Mouse (Mus musculus): ENCODE results near the gene Galnt4. TPM values are rescaled to one million over a fixed set of nuclear protein-coding genes. Genes with fewer than 3 reads are reported as not detected.

The Galnt4 gene
- total RNA-seq, 2 experiments from 2014 or later, result 3.6 to 3.9 TPM

DNA sequence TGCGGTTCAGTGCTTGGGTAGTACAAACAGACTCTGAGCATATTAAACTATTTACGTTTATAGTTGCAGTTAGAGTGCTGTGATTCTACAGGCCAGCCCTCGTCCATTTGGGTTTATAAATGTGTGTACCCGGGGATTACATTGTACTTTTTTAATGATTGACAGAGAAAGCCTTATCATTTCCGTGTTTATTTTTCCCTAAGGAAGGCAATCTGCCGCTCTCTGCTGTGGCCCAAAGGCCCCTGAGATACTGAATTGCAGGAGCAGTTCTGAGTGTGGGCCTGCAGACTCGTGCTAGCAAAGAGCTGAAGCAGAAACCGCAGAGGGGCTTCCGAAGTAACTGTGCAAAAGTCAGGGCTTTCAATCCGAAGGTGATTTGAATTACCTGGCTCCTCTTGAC lies 9.9 kb downstream of the Galnt4 start:
- Histone ChIP-seq H3K4me3 (no peak overlapping the region), H3K27ac (no peak overlapping the region)
- TF ChIP-seq CTCF (conservative IDR thresholded peaks at IDR 0.05), result no peak
- DNase-seq (ENCODE audit: low spot score in 2 of 2), result no peak

DNA sequence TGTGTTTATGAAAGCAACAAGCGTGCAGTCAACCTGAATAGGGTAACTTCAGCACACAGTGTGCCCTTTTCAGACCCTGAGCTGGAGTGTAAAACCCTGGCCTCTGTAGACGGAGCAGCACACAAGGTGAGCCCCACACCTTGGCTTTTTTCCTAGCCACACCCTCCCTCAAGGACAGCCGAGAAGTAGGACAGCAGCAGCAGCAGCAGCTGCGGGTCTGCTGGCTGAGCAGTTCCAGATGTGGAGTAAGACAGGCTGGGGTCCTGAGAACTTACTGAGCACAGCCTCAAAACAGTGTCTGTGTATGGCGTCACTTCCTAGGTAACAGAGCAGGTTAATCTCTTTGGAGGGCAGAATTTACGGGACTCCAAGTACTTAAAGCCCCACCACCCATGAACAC lies 10.7 kb downstream of the Galnt4 start:
- no peak overlapping the region for H3K4me3 ChIP-seq
- no peak overlapping the region for H3K27ac ChIP-seq
- no peak for DNase-seq (ENCODE audit: low spot score in 2 of 2)
- TF ChIP-seq CTCF (conservative IDR thresholded peaks at IDR 0.05), result no peak

DNA sequence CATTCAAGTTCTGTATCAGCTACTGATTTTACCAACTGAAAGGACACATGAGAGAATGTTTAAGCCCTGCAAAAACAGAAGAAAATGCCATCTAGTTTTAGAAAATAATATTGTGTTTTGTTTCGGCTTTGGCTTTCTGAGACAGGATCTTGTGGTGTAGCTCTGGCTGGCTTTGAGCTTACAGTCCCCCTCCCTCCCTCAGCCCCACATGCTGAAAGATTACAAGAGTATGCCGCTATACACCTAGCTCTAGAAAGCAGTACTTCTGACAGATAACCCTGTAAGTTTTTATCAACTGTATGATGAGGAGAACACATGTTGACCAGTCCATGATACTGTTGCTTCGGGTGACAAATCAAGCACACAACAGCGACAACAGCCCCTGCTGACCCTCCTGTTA lies 11.5 kb downstream of the Galnt4 start:
- no peak for DNase-seq (ENCODE audit: low spot score in 2 of 2)
- Histone ChIP-seq H3K4me3 (no peak overlapping the region), H3K27ac (no peak overlapping the region)
- TF ChIP-seq CTCF (conservative IDR thresholded peaks at IDR 0.05), result no peak

DNA sequence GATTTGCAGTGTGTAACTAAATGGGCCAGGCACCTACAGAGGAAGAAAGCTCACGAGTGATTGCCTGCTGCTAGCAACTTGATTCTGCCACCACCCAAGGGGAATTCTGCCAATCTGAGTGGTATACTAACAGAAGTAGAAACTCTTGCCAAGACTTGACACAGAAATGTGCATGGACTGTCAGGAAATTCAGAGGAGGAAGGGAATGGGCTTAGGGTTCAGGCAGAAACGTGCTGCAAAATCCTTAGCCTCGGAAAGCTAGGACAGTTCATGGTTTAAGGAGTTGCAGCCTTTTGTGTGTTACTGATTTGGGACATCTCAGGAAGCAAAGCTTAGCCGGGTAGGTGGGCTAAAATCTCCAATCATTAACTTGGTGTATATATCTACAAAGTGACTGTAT lies 18.3 kb downstream of the Galnt4 start, which contains the start of gene Phxr2:
Gene Phxr2 (minus strand): TSS at position 101 of the 400 bp plus-strand sequence.
- H3K27ac ChIP-seq, result no peak within 1 kb of the TSS
- no peak within 1 kb of the TSS for H3K4me3 ChIP-seq
- no peak for DNase-seq (ENCODE audit: low spot score in 2 of 2)
- TF ChIP-seq CTCF (conservative IDR thresholded peaks at IDR 0.05), result no peak

DNA sequence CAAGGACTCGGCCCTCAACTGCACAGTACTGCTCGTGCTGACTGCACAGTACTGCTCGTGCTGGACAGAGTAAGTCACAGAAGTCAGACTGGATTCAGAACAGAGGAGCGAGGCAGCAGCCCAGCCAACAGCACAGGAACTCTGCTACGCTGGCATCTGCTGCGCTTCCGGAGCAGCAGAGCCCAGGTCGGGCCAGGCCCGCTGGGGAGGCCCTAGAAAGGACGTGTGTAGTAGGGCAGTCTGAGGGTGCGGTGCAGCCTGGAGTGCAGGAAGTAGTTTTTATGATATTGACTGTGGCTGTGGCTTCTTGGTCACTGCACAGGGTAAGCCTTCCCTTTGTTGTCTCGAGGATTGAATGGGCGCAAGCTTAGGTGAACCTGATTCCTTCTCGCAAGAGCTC lies 19.0 kb downstream of the Galnt4 start:
- no peak for DNase-seq (ENCODE audit: low spot score in 2 of 2)
- no peak for TF ChIP-seq CTCF (conservative IDR thresholded peaks at IDR 0.05)
- Histone ChIP-seq H3K27ac (no peak overlapping the region), H3K4me3 (no peak overlapping the region)

DNA sequence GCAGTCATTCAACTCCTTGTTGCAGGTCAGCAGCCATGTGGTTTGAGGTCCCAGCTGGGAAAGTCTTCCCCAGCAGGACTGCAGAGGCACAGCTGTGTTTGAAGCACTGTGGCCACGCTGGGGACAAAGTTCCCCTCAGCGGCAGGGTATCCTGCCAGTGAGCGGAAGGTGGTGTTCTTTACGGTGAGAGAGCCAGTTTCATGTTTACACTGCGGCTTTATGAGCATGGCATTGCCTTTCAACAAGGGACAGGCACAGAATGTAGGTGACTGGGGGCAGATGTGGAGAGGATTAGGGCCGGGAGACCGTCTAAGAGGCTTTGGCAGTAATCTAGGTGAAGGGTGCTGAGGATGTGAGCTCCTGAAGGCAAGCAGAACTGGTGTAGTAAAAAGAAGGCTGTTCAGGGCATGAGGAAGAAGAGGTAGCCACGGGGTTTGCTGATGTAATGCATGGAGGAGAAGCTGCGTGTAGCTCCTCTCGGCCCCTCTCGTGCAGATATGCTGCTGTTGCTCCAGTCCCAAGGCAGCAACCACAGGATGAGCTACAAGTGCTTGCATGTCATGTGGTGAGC lies 19.8 kb downstream of the Galnt4 start:
- no peak for DNase-seq (ENCODE audit: low spot score in 2 of 2)
- Histone ChIP-seq H3K4me3 (no peak overlapping the region), H3K27ac (no peak overlapping the region)
- no peak for TF ChIP-seq CTCF (conservative IDR thresholded peaks at IDR 0.05)

DNA sequence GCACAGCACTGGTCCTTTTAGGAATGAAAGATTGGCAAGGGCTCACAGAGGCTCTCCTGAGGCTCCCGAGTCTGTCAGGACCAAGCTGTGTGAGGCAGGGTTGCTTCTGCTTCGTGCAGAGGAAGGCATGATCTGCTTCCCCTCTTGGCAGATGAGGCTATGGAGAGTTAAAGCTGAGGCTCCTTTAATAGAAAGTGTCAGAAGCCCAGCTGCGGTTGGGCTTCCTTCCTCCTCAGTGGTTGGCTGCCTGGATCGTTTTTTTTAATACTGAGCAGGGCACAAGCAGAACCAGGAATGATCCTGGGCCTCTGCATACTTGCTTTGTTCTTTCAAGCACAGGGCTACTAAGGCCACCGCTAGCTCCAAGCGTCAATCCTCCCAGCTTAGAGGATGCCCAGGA lies 22.7 kb downstream of the Galnt4 start:
- peak overlapping the region; percentile 73 for H3K27ac ChIP-seq

DNA sequence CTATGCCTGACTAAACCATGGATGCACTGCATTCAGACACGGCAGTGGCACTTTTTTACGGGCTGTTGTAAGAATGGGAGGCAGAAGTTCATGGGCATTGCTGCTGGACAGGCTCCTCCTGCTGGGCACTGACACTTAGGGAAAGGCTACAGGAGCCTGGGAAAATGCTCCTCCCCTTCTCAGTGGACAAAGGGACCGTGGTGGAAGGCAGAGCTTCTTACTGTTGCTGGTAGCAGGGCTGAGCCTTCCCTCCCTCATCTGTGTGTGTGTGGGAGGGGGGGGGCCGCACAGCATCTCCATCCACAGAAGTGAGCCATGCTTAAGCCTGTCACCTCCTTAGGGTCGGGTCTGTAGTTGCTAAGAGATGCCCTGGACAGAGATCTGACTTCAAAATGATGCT lies 23.3 kb downstream of the Galnt4 start:
- no peak for DNase-seq (ENCODE audit: low spot score in 2 of 2)
- Histone ChIP-seq H3K4me3 (no peak overlapping the region), H3K27ac (peak overlapping the region; percentile 73)
- TF ChIP-seq CTCF (conservative IDR thresholded peaks at IDR 0.05), result peak; percentile 37

More for the DNA sequence above, 22.7 kb downstream of the Galnt4 start:
- no peak for TF ChIP-seq CTCF (conservative IDR thresholded peaks at IDR 0.05)
- H3K4me3 ChIP-seq, result no peak overlapping the region
- DNase-seq (ENCODE audit: low spot score in 2 of 2), result no peak

DNA sequence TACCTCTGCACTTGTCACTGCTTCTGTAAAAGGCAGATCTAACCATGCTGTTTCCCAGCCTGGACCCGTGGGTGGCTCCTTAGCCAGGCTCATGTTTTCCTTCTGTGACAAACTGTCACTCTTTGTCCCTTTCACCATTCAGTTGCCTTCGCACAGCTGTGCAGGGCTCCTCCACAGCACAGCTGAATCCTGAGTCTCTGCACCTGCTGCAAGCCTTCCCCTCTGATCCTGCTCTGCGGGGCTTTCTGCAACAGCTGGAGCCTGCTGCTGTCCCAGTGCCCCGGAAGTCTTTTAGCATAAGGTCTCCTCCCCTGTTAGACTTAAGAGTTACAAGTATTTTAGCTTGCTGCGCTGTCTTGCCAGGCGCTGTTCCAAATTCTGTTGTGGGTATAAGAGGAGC lies 24.2 kb downstream of the Galnt4 start:
- H3K27ac ChIP-seq, result peak overlapping the region; percentile 73
- no peak for DNase-seq (ENCODE audit: low spot score in 2 of 2)
- no peak for TF ChIP-seq CTCF (conservative IDR thresholded peaks at IDR 0.05)
- no peak overlapping the region for H3K4me3 ChIP-seq

DNA sequence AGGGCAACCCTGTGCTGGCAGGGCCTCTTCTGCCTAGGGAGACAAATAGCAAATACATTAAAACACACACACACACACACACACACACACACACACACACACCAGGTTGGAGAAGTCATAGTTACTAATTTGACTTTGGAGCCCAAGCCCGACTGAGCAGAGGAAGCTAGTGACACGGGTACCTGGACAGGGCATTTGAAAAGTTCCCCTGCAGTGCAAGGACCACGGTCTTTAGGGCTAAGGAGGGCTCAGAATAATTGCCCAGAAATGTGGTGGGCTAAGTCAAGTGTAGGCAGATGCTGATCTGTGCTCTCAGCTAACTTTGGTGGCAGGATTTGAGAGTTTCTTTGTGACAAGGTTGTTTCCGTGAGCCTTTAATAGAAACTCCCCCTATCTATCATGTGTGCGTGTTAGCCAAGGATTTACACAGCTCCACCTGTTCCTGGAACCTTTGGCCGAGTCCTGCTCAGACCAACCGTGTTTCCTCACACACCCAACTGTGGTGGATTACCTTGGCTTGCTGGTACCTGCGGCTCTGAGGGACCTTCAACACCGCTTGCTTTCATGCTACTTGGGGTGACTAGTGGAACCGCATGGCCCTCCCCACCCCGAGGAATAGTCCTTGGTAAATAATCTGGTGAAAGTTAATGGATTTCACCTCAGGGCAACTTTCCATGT lies 24.8 kb downstream of the Galnt4 start:
- no peak overlapping the region for H3K4me3 ChIP-seq
- TF ChIP-seq CTCF (conservative IDR thresholded peaks at IDR 0.05), result no peak
- DNase-seq (ENCODE audit: low spot score in 2 of 2), result no peak

DNA sequence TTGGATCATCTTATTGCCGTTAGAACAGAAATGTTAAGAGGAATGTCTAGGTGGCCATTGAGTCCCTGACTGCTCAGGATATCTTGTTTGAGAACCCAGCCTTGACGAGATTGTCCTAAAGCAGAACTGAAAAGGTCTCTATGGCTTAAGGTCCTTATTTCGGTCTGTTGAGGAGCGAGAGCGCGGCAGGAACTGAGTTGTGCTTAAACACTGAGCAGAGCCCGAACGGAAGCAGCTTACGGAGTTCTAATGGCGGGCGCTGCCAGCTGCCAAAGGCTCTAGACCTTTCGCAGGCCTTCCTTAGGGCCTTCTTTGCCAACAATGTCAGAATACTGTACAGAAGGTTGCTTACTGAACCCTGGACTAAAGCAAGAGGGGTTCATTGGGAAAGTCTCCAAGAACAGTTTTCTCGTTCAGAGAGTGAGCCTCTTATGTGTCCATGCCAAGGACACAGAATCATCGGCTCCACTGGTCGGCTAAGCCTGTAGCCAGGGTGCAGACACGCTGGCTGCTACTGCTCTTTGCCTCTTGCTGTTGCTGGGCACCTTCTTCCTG lies 25.4 kb downstream of the Galnt4 start:
- Histone ChIP-seq H3K27ac (peak overlapping the region; percentile 46; the same call in 1 of the 2 replicates), H3K4me3 (no peak overlapping the region)
- TF ChIP-seq CTCF (conservative IDR thresholded peaks at IDR 0.05), result no peak
- no peak for DNase-seq (ENCODE audit: low spot score in 2 of 2)

More for the DNA sequence above, 24.8 kb downstream of the Galnt4 start:
- H3K27ac ChIP-seq, result peak overlapping the region; percentile 46; the same call in 1 of the 2 replicates

DNA sequence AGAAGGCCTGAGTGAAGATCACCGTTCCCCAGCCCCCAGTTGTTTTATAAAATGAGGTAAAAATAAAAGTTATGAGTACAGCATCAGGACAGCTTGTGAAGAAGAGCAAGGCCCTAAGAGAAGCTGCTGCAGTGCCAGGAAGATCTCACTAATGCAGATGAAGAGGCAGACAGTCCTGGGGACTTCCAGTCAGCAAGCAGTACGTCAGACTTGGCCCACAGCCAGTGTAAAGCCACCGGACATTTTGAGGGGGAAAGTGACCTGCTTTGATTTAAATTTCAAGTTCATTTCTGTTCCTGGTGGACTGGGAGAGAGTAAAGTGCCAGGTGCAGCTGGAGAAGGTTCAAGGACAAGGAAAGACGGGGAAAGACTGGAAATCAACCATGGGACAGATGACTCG lies 28.4 kb downstream of the Galnt4 start:
- Histone ChIP-seq H3K4me3 (no peak overlapping the region), H3K27ac (no peak overlapping the region)
- no peak for DNase-seq (ENCODE audit: low spot score in 2 of 2)
- TF ChIP-seq CTCF (conservative IDR thresholded peaks at IDR 0.05), result no peak

DNA sequence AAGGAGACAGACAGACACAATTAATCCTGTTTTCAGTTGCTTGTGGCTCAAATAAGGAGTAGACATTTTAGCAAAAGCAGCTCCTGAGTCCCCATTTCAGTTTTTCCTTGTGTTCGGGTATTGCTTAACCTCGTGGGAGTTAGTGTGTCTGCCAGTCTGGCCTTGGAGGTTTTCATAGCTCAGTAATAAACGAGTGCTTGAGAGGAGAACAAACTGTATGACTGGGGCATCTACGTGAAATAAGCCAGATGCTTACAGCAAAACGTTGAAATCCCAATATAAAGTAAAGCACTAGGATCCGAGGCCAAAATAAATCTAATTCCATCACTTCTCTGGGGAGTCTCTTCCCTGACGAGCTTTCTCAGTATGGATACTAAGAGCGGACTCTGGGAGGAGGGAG lies 37.7 kb downstream of the Galnt4 start:
- TF ChIP-seq CTCF (conservative IDR thresholded peaks at IDR 0.05), result no peak
- no peak for DNase-seq (ENCODE audit: low spot score in 2 of 2)
- no peak overlapping the region for H3K27ac ChIP-seq
- H3K4me3 ChIP-seq, result no peak overlapping the region

DNA sequence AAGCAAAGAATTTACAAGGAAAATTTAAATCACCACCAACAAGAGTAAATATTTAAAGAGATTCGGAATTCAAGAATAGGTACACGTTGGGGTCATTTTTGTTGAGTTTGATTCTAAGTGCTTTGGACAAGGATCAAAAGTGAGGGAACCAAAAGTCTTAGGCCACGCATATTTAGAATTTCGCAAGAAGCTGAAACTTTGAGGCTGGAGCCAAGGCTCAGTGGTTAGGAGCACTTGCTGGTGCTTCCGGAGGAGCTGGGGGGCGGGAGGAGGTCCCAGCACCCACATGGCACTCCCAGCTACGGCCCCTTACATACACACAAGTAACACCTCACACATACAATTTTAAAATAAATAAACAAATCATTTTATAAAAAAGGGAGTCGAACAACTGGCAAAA lies 38.6 kb downstream of the Galnt4 start:
- no peak for DNase-seq (ENCODE audit: low spot score in 2 of 2)
- Histone ChIP-seq H3K4me3 (no peak overlapping the region), H3K27ac (no peak overlapping the region)

More for the DNA sequence above, 38.6 kb downstream of the Galnt4 start:
- TF ChIP-seq CTCF (conservative IDR thresholded peaks at IDR 0.05), result no peak
